Mouse (Mus musculus) cerebellum, adult 2 months (tissue): Measurements from ENCODE around the gene Klk1. TPM values are rescaled to one million over a fixed set of nuclear protein-coding genes. Genes with fewer than 3 reads are reported as not detected.
"Not testable (repeated sequence)": the region's sequence is repeated elsewhere in the genome, so short reads cannot be mapped to it uniquely, and the experiment has no call there.

Source experiments
- DNase-seq, 2 experiments: peaks; one replicate each; pipeline ENCODE4 v3.0.0; 2021
- H3K27ac ChIP-seq: fragments of 200-500 bp; 2 replicates; pipeline ENCODE4 v1.5.1; 2012; ENCODE audit warnings: low read length, control low read depth, inconsistent platforms; ENCODE audit not compliant: insufficient read depth
- H3K27me3 ChIP-seq: fragments of 200-500 bp; 2 replicates; pipeline ENCODE4 v1.6.1; 2012; ENCODE audit warnings: inconsistent platforms, mild to moderate bottlenecking, low read length, moderate library complexity; ENCODE audit not compliant: control insufficient read depth, insufficient read depth
- H3K4me1 ChIP-seq: fragments of 200-500 bp; 2 replicates; pipeline ENCODE4 v1.6.1; 2011; ENCODE audit warnings: low read length; ENCODE audit not compliant: control insufficient read depth, insufficient read depth
- H3K4me3 ChIP-seq: fragments of 200-500 bp; replicated peaks from 2 replicates; pipeline ENCODE3; 2011; ENCODE audit warnings: mild to moderate bottlenecking, low read depth, low read length, control low read depth; ENCODE audit not compliant: insufficient read depth
- CTCF ChIP-seq: fragments of 200-500 bp; IDR thresholded peaks from 2 replicates; pipeline ENCODE4 v1.5.1; 2011; ENCODE audit warnings: low read depth, mild to moderate bottlenecking, control low read depth, low read length, moderate library complexity, borderline replicate concordance; ENCODE audit not compliant: insufficient read depth
- POLR2A ChIP-seq: fragments of 200-500 bp; IDR thresholded peaks from 2 replicates; pipeline ENCODE4 v1.6.1; 2011; ENCODE audit warnings: low read length, control low read depth, borderline replicate concordance; ENCODE audit not compliant: insufficient read depth
- WGBS: fragments of 180-500 bp; shearing (Covaris S2); methylation state at CpG from one replicate; pipeline ENCODE4 v1.1.7; 2018; 5-methylcytosine and 5-hydroxymethylcytosine counted together
- polyA plus RNA-seq: library from polyadenylated mRNA; depleted of rRNA; stranded (reverse); fragments of >200 nt; gene quantifications from 2 replicates; pipeline ENCODE4 v1.2.3, GENCODE M21; 2012; rRNA removed

Klk1 gene
- 0.20 and 0.36 TPM in 2 replicates for polyA plus RNA-seq

DNA sequence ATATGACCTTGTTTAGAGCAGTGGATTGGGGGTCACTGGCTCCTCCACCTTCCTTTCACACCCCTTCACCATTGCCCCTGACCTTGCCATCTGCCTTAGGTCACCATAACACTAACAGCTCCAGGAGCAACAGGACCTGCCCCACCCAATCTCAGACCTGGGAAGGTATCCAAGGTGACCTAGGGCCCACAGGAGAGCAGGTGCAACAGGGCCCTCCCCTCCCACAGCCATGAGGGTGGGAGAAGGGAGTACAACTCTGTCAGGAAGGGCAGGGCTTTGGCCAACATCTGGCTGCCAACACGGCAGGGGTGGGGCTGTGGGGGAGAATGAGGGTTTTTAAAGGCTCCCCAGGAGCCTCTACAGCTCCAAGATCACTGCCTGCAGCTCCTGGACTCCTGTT, at the start of gene Klk1:
Gene Klk1 (plus strand): TSS at position 285 of the 400 bp plus-strand sequence.
- no peak for TF ChIP-seq CTCF
- TF ChIP-seq POLR2A, result no peak
- Histone ChIP-seq H3K4me1 (no peaks in the 10 kb centered on the region), H3K4me3 (no peak within 1 kb of the TSS), H3K27me3 (no peaks in the 10 kb centered on the region), H3K27ac (no peak within 1 kb of the TSS)
- 56% methylated on average over 1 of the region's 1 CpGs for WGBS
- no peak for DNase-seq

DNA sequence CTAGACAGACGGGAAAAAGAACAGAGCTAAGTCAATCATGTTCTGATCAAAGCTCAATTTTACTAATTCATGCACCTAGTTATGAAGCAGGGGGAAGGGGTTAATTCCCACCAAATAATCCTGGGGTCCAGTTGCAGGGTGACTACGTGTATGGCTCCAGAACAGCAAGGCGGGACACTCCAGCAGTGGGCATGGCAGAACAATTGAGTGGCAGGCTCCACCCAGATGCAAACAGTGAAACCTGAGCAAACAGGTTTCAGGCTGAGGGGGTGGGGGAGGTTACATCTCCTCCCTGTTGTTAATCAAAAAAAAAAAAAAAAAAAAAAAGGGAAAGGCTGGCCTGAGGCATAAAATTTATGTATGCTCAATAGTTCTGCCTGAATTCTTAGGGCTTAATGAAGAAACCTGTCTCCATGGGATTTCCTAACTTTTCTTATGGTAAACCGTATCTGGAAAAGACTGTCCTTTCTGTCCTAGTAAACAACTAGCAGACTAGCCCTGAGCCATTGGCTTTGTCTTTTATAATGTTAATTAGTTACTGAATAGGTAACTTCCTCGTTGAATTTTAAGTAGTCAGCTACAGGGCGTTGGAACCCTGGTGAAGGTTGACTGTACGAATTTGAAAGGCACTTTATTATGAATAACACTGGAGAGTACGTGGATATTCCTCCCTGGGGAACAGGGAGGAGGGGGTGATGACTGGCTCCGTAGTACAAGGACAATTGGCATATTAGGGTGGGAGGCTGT, 45.7 kb upstream of the Klk1 start:
- Histone ChIP-seq H3K27ac (no peak overlapping the region), H3K27me3 (no peaks in the 10 kb centered on the region), H3K4me1 (no peaks in the 10 kb centered on the region), H3K4me3 (no peak overlapping the region)
- 37% methylated on average over 9 of the region's 9 CpGs for WGBS
- TF ChIP-seq POLR2A, result no peak
- no peak for TF ChIP-seq CTCF
- no peak for DNase-seq

- not testable (repeated sequence) for DNase-seq, H3K27ac ChIP-seq, H3K27me3 ChIP-seq, H3K4me3 ChIP-seq, H3K4me1 ChIP-seq
- 60% methylated on average over 8 of the region's 8 CpGs for WGBS
These were observed 38.6 kb upstream of the Klk1 start for GRCm38 (mm10) chr7:44186516-44186915.

- not testable (repeated sequence) for H3K27me3 ChIP-seq, H3K4me1 ChIP-seq, H3K27ac ChIP-seq, H3K4me3 ChIP-seq, DNase-seq
These were observed 37.2 kb upstream of the Klk1 start, which contains the start of gene Klk1b24 for GRCm38 (mm10) chr7:44187936-44188335. Klk1b24 (plus strand) TSS chr7:44188236.

DNA sequence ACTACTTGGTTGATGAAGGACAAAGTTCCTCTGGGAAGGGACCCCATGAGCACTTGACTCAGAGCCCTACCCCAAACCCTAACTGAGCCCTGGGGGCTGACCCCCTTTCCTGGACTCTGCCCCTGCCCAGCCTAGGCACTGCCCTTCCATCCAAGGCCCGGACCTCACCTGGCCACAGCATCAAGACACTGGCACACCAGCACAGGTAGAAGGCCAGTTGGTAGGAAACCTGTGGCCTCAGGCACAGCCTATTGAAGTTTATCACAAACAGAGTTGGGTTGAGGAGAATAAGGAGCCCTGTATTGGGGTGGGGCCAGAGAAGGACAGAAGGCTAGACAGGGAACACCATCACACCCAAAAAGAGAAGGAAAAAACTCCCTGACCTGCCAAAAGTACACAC, 31.7 kb upstream of the Klk1 start:
- H3K27me3 ChIP-seq, H3K4me1 ChIP-seq, H3K4me3 ChIP-seq, H3K27ac ChIP-seq, DNase-seq: not testable (repeated sequence)
- WGBS, result 86% methylated on average over 1 of the region's 1 CpGs

GRCm38 (mm10) chr7:44197891-44198290, 27.3 kb upstream of the Klk1 start, which contains the start of gene Klk1b3:
Klk1b3 (plus strand) TSS chr7:44198191.
- 41% methylated on average over 3 of the region's 3 CpGs for WGBS

GRCm38 (mm10) chr7:44207135-44207534, 18.0 kb upstream of the Klk1 start, which contains the start of gene Klk1b4:
Klk1b4 (plus strand) TSS chr7:44207435.
- not testable (repeated sequence) for H3K27me3 ChIP-seq, DNase-seq, H3K4me3 ChIP-seq, H3K27ac ChIP-seq, H3K4me1 ChIP-seq
- 28% methylated on average over 3 of the region's 3 CpGs for WGBS

More at GRCm38 (mm10) chr7:44197891-44198290, 27.3 kb upstream of the Klk1 start, which contains the start of gene Klk1b3:
- Histone ChIP-seq H3K27me3 (no peaks in the 10 kb centered on the region), H3K27ac (no peak within 1 kb of the TSS), H3K4me1 (no peaks in the 10 kb centered on the region), H3K4me3 (no peak within 1 kb of the TSS)
- no peak for DNase-seq
- TF ChIP-seq POLR2A (no peak), CTCF (no peak)

- Histone ChIP-seq H3K4me1 (no peaks in the 10 kb centered on the region), H3K27me3 (no peaks in the 10 kb centered on the region), H3K4me3 (no peak overlapping the region), H3K27ac (no peak overlapping the region)
- TF ChIP-seq CTCF (no peak), POLR2A (no peak)
- 69% methylated on average over 3 of the region's 3 CpGs for WGBS
- no peak for DNase-seq
These were observed 16.9 kb upstream of the Klk1 start for GRCm38 (mm10) chr7:44208307-44208706.
